1 mouse cellular context compared by ENCODE assay signal in the genomic region with DNA sequence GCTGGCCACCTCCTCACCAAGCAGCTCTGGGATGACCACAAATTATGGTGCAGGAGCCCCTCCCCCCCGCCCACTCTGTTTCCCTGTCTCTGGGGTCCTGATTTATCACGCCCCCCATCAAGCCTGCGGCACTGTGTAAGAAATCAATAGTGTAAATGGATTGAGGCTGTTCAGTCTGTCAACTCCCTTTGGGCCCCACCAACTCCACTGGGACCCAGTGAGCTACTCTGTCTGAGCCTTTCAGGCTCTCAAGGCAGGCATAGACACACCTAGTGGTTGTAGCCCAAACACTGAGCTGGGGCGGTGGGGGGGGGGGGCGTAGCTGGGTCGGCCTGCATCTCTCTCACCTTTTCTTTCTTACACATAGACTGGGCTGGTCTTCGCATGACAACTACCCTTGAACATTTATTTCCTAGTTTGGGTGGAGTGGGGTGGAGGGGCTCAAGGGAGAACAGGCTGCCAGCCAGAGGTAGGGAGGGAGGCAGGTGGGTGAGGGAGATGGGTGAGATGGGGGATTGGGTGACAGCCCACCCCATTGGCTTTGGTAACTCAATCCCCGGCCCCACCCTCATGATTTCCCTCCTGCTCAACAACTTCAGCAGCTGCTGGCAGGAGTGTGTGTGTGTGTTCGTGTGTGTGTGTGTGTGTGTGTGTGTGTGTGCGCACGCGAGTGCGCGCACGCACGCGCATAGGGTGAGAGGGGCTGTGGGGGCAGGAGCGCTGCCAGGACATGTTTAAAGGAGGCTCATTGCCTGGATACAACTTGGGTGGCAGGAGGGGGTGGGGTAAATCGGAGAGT.
TF ChIP-seq lines count a peak whose summit lies in the region.

No protein-coding gene starts in this region.

TF ChIP-seq in CH12.LX, 34 proteins besides CTCF, POLR2A, EP300 and RAD21 (continued from another document):
- 0 out of 2 replicates have a peak, but pooled peaks have one; percentile 5 for TF ChIP-seq ETS1 (conservative IDR thresholded peaks at IDR 0.05; ENCODE audit: low read depth, low read length)
TF ChIP-seq in CH12.LX: peak in this region for 2.
